Mouse (Mus musculus) stomach, postnatal 0 days (tissue): ENCODE measurements around the gene Clic6. TPM values are rescaled to one million over a fixed set of nuclear protein-coding genes. Genes with fewer than 3 reads are reported as not detected.

Experiments
- ATAC-seq: fragments of 200-750 bp; cut with Nextera tagmentation; 2 replicates; pipeline ENCODE4 v1.8.0; 2017; ENCODE audit not compliant: low FRiP score, low TSS enrichment
- DNase-seq: peaks from one replicate; pipeline ENCODE4 v3.0.0-alpha.2; 2016; ENCODE audit warnings: low spot score
- H3K27ac ChIP-seq: fragments of 300-500 bp; sonication (generic); replicated peaks from 2 replicates; pipeline ENCODE4 v1.5.1; 2014; ENCODE audit warnings: mild to moderate bottlenecking, control low read depth
- H3K27me3 ChIP-seq: fragments of 300-500 bp; sonication (generic); 2 replicates; pipeline ENCODE4 v1.6.1; 2014; ENCODE audit warnings: low read length; ENCODE audit not compliant: control insufficient read depth, insufficient read depth
- H3K36me3 ChIP-seq: fragments of 300-500 bp; sonication (generic); 2 replicates; pipeline ENCODE4 v1.6.1; 2014; ENCODE audit warnings: low read length, mixed read lengths; ENCODE audit not compliant: control insufficient read depth, insufficient read depth
- H3K4me1 ChIP-seq: fragments of 300-500 bp; sonication (generic); replicated peaks from 2 replicates; pipeline ENCODE4 v1.6.1; 2014; ENCODE audit warnings: antibody characterized with exemption; ENCODE audit not compliant: control insufficient read depth, insufficient read depth
- H3K4me2 ChIP-seq: fragments of 300-500 bp; sonication (generic); replicated peaks from 2 replicates; pipeline ENCODE4 v1.6.1; 2014; ENCODE audit warnings: low read depth, mild to moderate bottlenecking, control low read depth, moderate library complexity
- H3K4me3 ChIP-seq: fragments of 300-500 bp; sonication (generic); 2 replicates; pipeline ENCODE4 v1.5.1; 2014; ENCODE audit warnings: low read depth, low read length, control low read depth
- H3K9ac ChIP-seq: fragments of 300-500 bp; sonication (generic); 2 replicates; pipeline ENCODE4 v1.6.1; 2014; ENCODE audit warnings: mild to moderate bottlenecking, low read length, control low read depth, mixed read lengths
- H3K9me3 ChIP-seq: fragments of 300-500 bp; sonication (generic); 2 replicates; pipeline ENCODE4 v1.6.1; 2016; ENCODE audit warnings: low read length; ENCODE audit not compliant: control insufficient read depth
- CTCF ChIP-seq: IDR thresholded peaks from 2 replicates; pipeline ENCODE4 v1.5.1; 2016; ENCODE audit warnings: antibody characterized with exemption, low read depth, mild to moderate bottlenecking, moderate library complexity
- EP300 ChIP-seq: optimal IDR thresholded peaks from 2 replicates; pipeline ENCODE3; 2016; ENCODE audit warnings: antibody characterized with exemption
- WGBS: fragments of 180-500 bp; shearing (Covaris S2); extraction: QIAGEN DNeasy Blood & Tissue Kit; methylation state at CpG from one replicate; pipeline ENCODE4 v1.1.7; 2014; 5-methylcytosine and 5-hydroxymethylcytosine counted together
- polyA plus RNA-seq: library from polyadenylated mRNA; unstranded; fragments of >200 nt; fragmentation: Nextera tagmentation; extraction: Ambion mirVana; gene quantifications from 2 replicates; pipeline ENCODE4 v1.2.1, GENCODE M21; 2015

Gene Clic6
- polyA plus RNA-seq, 1 experiment from 2014 or later: 38.5 TPM

DNA sequence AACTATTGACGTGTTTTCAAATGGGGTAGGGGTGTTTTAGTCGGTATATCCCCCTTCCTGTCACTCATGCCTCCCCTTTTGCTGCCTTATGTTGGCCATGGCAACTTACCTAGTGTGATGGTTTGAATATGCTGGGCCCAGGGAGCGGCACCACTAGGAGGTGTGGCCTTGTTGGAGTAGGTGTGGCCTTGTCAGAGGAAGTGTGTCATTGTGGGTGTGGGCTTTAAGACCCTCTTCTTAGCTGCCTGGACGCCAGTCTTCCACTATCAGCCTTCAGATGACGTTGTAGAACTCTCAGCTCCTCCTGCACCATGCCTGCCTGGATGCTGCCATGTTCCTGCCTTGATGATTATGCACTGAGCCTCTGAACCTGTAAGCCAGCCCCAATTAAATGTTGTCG lies 14.8 kb upstream of the Clic6 start, which contains the start of gene Rcan1:
TSS of gene Rcan1 (minus strand) at position 162 of the 400 bp plus-strand sequence.
- no peaks in the 10 kb centered on the region for H3K4me1 ChIP-seq
- ATAC-seq: no peak
- no peaks in the 10 kb centered on the region for H3K27me3 ChIP-seq
- TF ChIP-seq CTCF (no peak), EP300 (no peak)
- no peak within 1 kb of the TSS for H3K9ac ChIP-seq
- no peak within 1 kb of the TSS for H3K27ac ChIP-seq
- H3K4me3 ChIP-seq: no peak within 1 kb of the TSS
- H3K36me3 ChIP-seq: no peaks in the 10 kb centered on the region
- H3K4me2 ChIP-seq: no peak within 1 kb of the TSS
- no peak for DNase-seq
- H3K9me3 ChIP-seq: no peaks in the 10 kb centered on the region
- WGBS: 76% methylated on average over 6 of the region's 6 CpGs

GRCm38 (mm10) chr16:92472898-92473297 lies 12.6 kb upstream of the Clic6 start:
- TF ChIP-seq EP300: no peak
- no peak for TF ChIP-seq CTCF
- 62% methylated on average over 3 of the region's 3 CpGs for WGBS
- no peaks in the 10 kb centered on the region for H3K9me3 ChIP-seq
- no peak overlapping the region for H3K4me2 ChIP-seq
- no peak overlapping the region for H3K4me3 ChIP-seq
- no peak overlapping the region for H3K27ac ChIP-seq
- DNase-seq (no peak), ATAC-seq (no peak)
- no peaks in the 10 kb centered on the region for H3K36me3 ChIP-seq
- H3K9ac ChIP-seq: no peak overlapping the region
- no peaks in the 10 kb centered on the region for H3K27me3 ChIP-seq
- no peaks in the 10 kb centered on the region for H3K4me1 ChIP-seq

DNA sequence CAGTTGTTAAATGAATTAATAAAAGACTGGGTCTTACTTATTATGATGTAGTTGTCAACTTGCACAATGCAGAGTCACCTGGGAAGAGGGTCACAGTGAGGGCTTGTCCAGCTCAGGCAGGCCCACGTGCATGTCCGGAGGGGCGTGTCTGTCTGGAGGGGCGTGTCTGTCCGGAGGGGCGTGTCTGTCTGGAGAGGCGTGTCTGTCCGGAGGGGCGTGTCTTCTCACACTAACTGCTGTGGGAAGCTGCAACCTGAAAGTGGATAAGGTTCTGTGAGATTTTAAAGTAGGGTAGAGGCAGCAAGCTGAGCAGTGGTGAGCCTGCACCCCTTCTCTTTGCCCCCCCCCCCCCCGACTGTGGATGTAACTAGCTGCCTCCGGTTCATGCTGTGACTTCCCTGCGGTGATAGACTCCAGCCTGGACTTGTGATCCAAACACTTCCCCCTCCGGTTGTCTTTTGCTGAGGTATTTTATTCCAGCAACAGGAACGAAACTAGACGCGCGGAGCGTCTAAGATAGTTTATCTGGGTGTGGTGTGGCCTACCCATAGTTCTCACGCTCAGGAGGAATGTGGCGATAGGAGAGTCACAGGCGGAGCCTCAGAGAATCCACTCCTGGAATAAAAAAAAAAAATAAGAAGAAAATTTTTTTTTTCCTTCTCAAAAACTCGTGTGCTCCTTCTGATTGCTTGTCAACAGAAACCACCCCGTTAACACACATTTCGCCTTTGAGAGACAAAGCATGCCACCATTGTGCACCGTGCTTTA lies 10.3 kb upstream of the Clic6 start:
- Histone ChIP-seq H3K36me3 (no peaks in the 10 kb centered on the region), H3K9ac (no peak overlapping the region), H3K9me3 (no peaks in the 10 kb centered on the region), H3K4me2 (peak overlapping the region; percentile 9; the same call in 1 of the 2 replicates), H3K27me3 (0 out of 2 replicates have a peak, but pooled peaks cover 2% of the 10 kb centered on the region), H3K27ac (peak overlapping the region; percentile 53; the same call in 1 of the 2 replicates), H3K4me3 (no peak overlapping the region), H3K4me1 (no peaks in the 10 kb centered on the region)
- WGBS: 50% methylated on average over 24 of the region's 25 CpGs
- peak; percentile 87 for ATAC-seq
- DNase-seq: peak; percentile 89
- TF ChIP-seq EP300 (no peak), CTCF (no peak)

- 14% methylated on average over 21 of the region's 23 CpGs for WGBS
- peak; percentile 53 for DNase-seq
- H3K9me3 ChIP-seq: no peaks in the 10 kb centered on the region
- no peaks in the 10 kb centered on the region for H3K4me1 ChIP-seq
- ATAC-seq: no peak
- 0 out of 2 replicates have a peak, but pooled peaks cover 2% of the 10 kb centered on the region for H3K27me3 ChIP-seq
- no peak overlapping the region for H3K9ac ChIP-seq
- H3K27ac ChIP-seq: no peak overlapping the region
- H3K4me3 ChIP-seq: no peak overlapping the region
- H3K36me3 ChIP-seq: no peaks in the 10 kb centered on the region
- peak overlapping the region; percentile 24; the same call in 1 of the 2 replicates for H3K4me2 ChIP-seq
- peak; percentile 81 for TF ChIP-seq CTCF
- TF ChIP-seq EP300: no peak
Observed at GRCm38 (mm10) chr16:92478561-92479150, 6.9 kb upstream of the Clic6 start.

DNA sequence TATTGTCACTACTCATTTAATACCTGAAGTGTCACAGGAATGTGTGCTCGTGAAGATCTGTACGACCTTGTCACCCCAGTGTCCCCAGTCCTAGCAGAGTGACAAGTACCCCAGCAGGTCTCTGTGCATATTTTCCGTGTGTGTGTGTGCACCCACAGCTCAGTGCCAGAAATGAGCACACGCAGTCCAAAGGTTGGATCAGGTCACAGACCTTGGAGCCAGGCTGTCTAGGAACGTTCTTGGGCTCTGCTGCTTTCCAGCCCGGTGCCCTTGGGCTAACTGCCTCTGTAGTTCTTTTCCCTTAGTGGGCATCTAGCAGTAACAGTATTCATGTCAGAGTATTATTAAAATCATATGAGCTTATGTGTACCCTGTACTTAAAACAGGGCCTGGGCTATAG lies 1.6 kb downstream of the Clic6 start:
- Histone ChIP-seq H3K9me3 (no peaks in the 10 kb centered on the region), H3K4me2 (no peak overlapping the region), H3K27ac (no peak overlapping the region), H3K27me3 (no peaks in the 10 kb centered on the region), H3K4me1 (no peaks in the 10 kb centered on the region), H3K36me3 (no peaks in the 10 kb centered on the region), H3K4me3 (no peak overlapping the region), H3K9ac (no peak overlapping the region)
- peak; percentile 39 for ATAC-seq
- WGBS: 61% methylated on average over 6 of the region's 6 CpGs
- no peak for DNase-seq
- no peak for TF ChIP-seq CTCF
- no peak for TF ChIP-seq EP300

DNA sequence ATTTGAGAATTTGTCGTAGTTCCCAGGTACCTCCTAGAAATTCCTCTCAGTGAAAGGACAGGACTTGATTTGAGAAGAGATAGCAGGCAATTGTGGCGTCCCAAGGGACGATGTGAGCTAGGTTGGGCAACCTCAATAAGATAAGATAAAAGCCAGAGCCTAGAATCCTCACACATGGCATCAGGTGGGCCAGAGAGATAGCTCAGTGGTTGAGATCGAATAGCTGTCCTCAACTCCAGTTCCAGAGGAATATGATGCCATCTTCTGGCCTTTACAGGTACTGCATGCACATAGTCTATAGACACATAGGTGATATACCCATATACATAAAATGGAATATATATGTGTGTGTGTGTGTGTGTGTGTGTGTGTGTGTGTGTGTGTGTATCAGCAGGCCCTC lies 2.0 kb downstream of the Clic6 start:
- Histone ChIP-seq H3K4me2 (no peak overlapping the region), H3K4me3 (no peak overlapping the region), H3K27me3 (no peaks in the 10 kb centered on the region), H3K4me1 (no peaks in the 10 kb centered on the region), H3K9ac (no peak overlapping the region), H3K36me3 (no peaks in the 10 kb centered on the region), H3K27ac (no peak overlapping the region), H3K9me3 (no peaks in the 10 kb centered on the region)
- DNase-seq: peak; percentile 60
- 53% methylated on average over 4 of the region's 4 CpGs for WGBS
- peak; percentile 11; the same call in 1 of the 2 replicates for ATAC-seq
- TF ChIP-seq EP300 (no peak), CTCF (peak; percentile 81)
